Mouse (Mus musculus) adrenal gland, postnatal 25 days (tissue): ENCODE data around the gene Nek9. TPM values are rescaled to one million over a fixed set of nuclear protein-coding genes. Genes with fewer than 3 reads are reported as not detected.
A peak's percentile ranks its signal among the peaks of the same experiment; 100 is the strongest.

Experiments
- DNase-seq: peaks from one replicate; pipeline ENCODE4 v3.0.0; 2021; ENCODE audit warnings: mixed read lengths
- long read RNA-seq: library from polyadenylated mRNA; stranded (forward); transcript quantifications from one replicate; pipeline ENCODE4 v2.0.0, GENCODE M21; 2021
- total RNA-seq: library from RNA; stranded (reverse); gene quantifications from 2 replicates; pipeline ENCODE4 v1.2.3, GENCODE M21; 2021

The Nek9 gene
- 75.7 and 94.0 TPM in 2 replicates for total RNA-seq
- long read RNA-seq, full-length matches to known transcripts = 10 of 32 reads
- long read RNA-seq, partial matches to known transcripts = 12 of 32 reads
- long read RNA-seq, other reads (novel, unspliced or antisense) = 10 of 32 reads

GRCm38 (mm10) chr12:85339243-85339729 lies at the start of gene Nek9:
Gene Nek9 (minus strand): TSS chr12:85339362.
- peak; percentile 95 for DNase-seq

DNA sequence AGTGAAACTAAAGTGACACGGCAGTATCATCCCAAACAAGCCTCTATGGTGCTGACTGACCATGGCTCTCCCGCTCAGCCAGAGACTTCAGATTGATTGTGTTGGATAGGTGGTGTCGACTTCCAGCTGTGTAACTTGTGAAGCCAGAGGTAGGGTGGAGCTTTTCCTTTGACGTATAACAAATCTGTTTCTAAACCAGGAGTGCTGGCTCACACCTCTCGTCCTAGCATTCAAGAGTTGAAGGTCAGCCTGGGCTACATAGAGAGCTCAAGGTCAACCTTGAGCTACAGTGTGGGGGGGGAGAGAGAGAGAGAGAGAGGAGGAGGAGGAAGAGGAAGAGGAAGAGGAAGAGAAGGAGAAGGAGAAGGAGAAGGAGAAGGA lies 46.8 kb upstream of the Nek9 start:
- DNase-seq = no peak

GRCm38 (mm10) chr12:85385329-85385994 lies 46.3 kb upstream of the Nek9 start:
- DNase-seq = no peak

GRCm38 (mm10) chr12:85382761-85383680 lies 43.9 kb upstream of the Nek9 start:
- DNase-seq = no peak

GRCm38 (mm10) chr12:85381570-85381969 lies 42.4 kb upstream of the Nek9 start:
- DNase-seq = no peak

DNA sequence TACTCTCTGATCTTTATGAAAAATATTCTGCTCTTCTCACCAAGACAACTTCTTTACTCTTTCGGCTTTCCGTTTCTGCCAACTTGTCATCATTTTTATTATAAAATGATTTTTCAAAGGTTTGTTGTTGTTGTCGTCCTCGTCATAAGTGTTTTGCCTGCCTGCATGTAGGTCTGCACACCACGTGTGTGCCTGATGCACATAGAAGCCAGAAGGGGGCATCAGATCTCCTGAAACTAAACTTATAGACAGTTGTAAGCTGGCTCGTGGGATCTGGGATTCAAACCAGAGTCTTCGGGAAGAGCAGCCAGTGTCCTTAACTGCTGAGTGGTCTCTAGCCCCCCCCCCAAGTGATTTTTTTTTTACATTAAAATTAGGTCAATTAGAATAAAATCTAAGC lies 41.8 kb upstream of the Nek9 start:
- DNase-seq = no peak

- DNase-seq = no peak
Observed at GRCm38 (mm10) chr12:85380308-85380707, 41.1 kb upstream of the Nek9 start.

DNA sequence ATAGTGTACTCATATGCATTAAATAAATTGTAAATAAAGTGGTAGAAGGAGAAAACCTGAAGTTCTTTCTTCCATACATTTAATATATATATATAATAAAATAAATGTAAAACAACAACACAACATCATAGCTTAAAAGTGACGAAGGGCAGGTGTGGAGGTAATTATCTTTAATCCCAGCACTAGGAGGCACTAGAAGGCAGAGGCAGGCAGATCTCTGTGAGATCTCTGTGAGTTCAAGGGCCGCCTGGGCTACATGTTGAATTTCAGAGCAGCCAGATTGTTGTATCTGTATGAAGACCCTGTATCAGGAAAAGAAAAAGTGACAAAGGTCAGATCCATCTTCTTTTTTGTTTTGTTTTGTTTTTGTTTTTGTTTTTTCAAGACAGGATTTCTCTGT lies 39.1 kb upstream of the Nek9 start:
- DNase-seq = no peak

- peak; percentile 89 for DNase-seq
Observed at GRCm38 (mm10) chr12:85374561-85375272, 35.6 kb upstream of the Nek9 start, which contains the start of gene Tmed10. Gene Tmed10 (minus strand): TSS chr12:85374847.

- peak; percentile 80 for DNase-seq
Observed at GRCm38 (mm10) chr12:85373591-85374560, 34.7 kb upstream of the Nek9 start.

- no peak for DNase-seq
Observed at GRCm38 (mm10) chr12:85372068-85372665, 33.0 kb upstream of the Nek9 start.

DNA sequence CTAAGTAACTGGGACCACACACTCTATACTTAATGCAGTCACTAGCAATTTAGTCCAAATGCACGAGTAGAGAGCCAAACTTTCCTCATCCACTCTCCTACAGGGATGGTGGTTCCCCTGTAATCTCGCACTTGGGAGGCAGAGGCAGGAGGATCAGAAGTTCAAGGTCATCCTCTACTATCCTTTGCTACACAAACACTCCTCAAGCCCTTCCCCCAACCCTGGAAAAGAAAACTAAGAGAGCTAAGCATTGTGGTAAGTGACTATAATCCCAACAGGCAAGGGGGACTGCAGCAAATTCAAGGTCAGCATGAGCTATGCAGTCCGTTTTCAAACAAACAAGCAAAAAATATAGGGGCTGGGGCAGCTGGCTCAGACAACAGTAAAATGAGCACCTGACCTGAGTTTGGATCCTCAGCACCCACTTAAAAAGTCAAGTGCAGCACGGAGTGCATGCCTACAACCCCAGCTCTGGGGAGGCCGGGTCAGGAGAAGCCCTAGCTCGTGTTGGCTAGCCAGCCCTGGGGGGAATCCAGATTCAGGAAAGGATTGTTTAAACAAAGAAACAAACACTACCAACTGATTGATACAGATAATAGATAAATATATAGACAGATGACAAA lies 29.4 kb upstream of the Nek9 start:
- DNase-seq = no peak

- DNase-seq = no peak
Observed at GRCm38 (mm10) chr12:85366271-85366670, 27.1 kb upstream of the Nek9 start.

GRCm38 (mm10) chr12:85362510-85362909 lies 23.3 kb upstream of the Nek9 start:
- DNase-seq = no peak

GRCm38 (mm10) chr12:85361580-85361979 lies 22.4 kb upstream of the Nek9 start:
- DNase-seq = no peak

DNA sequence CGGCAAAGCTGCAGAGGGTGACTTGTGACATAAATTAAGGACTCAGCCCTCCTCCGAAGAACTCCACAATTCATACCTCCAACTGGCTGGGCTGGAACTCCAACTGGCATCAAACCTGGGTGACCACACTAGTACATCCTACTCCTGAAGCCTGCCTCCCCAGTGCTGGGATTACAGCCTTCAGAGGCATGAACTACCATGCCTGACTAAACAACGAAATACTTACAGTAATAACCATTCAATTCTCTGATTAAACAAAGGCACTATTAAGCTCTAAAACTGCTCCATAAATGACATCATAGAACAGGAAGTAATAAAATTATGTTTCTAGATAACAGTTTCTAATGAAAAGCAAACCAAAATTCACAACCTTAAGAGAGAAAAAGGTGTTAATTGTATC lies 22.0 kb upstream of the Nek9 start:
- no peak for DNase-seq

DNA sequence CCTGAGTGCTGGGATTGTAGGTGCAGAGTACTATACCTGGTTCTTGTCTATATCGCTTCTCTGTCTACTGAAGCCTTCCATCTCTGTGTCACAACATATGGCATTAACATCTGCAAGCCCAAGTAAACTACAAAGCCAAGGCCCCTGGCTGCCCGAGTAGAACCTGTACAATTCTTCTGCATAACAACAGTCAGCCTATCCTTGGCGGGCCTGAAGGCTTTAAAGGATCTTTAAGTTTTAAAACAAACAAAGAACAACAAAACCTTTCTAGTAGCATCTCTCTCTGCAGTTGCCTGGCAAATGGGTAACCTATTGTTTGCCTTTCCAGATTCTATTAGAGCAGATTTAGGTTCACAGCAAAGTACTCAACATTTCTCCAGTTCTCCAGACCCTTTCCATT lies 14.9 kb upstream of the Nek9 start:
- DNase-seq = no peak

DNA sequence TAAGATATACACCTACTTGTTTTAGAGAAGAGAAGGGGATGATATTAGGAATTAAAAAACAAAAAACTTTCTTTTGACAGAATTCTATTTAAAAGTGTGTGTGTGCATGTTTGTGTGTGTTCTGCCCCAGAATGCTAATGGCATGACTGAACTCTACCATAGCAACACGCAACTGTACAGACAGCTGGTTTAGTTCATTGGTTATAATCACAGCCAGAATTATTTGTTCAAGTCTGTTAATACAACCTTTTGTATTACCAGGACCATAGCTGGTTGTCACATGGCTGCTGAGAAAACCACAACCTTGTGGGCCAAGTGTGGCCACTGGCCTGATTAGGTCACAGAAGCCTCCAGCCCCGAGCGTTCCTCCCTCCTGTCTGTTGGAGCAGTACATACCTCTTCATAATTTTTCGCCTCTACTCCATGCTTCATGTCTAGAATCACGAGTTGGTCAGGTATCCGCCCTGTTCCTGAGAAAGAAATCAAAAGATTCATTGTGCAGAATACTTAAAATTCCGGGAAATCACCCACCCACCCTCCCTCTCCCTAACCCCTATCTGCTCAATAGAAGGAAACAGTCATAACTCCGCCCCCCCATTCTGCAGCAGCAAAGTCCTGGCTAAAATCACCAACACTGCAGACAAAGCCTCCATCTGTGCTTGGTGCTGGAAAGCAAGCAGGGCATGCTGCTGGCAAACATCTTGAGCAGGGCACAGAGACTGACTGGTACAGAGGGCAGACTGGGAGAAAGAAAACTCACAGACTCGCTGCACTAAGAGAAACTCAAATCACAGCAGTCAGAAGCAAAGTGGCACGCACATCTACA lies 11.5 kb upstream of the Nek9 start:
- DNase-seq = no peak

DNA sequence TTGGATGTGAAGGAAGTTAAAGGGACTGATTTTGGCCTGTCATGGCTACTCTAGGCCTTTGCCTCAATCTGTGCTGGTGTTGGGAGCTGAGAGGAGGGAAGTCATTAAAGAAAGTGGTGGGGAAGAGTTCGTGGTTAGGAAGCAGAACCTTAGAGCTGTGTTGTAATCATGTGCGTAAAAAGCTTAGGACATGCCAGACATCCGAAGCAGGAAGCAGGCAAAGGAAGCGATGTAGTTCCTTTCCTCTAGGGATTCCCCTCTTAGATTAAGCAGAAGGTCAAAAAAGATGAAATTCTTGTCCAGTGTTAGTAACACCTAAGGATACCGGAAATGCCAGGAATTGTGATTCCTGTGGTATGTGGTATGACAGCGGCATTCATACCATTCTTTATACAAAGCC lies 9.2 kb upstream of the Nek9 start:
- DNase-seq = no peak
